Mouse (Mus musculus) bone marrow macrophage, adult 2 months (primary cell): ENCODE measurements around the gene Car9. TPM values are rescaled to one million over a fixed set of nuclear protein-coding genes. Genes with fewer than 3 reads are reported as not detected.

Experiments
- H3K27ac ChIP-seq: 2 replicates; pipeline ENCODE4 v1.5.1; 2012; ENCODE audit warnings: low read depth, low read length; ENCODE audit not compliant: insufficient read depth
- H3K4me1 ChIP-seq: 2 replicates; pipeline ENCODE4 v1.6.1; 2012; ENCODE audit warnings: low read length; ENCODE audit not compliant: control insufficient read depth, insufficient read depth
- H3K4me3 ChIP-seq: 2 replicates; pipeline ENCODE4 v1.5.1; 2012; ENCODE audit warnings: mild to moderate bottlenecking, low read length, moderate library complexity; ENCODE audit not compliant: insufficient read depth
- CTCF ChIP-seq: IDR thresholded peaks from 2 replicates; pipeline ENCODE4 v1.5.1; 2012; ENCODE audit warnings: low read depth, mild to moderate bottlenecking, low read length, moderate library complexity
- POLR2A ChIP-seq: IDR thresholded peaks from 2 replicates; pipeline ENCODE4 v1.6.1; 2012; ENCODE audit warnings: mild to moderate bottlenecking, low read depth, low read length, borderline replicate concordance
- polyA plus RNA-seq: library from polyadenylated mRNA; stranded (reverse); fragments of >200 nt; gene quantifications from 2 replicates; pipeline ENCODE4 v1.2.4, GENCODE M21; 2012; ENCODE audit not compliant: missing spikeins, insufficient read depth, insufficient read length

Car9 gene
- polyA plus RNA-seq, 1 experiment: 6.0 TPM

- Histone ChIP-seq H3K4me1 (peaks cover 26% of the 10 kb centered on the region), H3K27ac (peak overlapping the region; percentile 96), H3K4me3 (peak overlapping the region; percentile 86)
- TF ChIP-seq POLR2A: no peak
Observed at GRCm38 (mm10) chr4:43561436-43561996, 54.8 kb downstream of the Car9 start.

GRCm38 (mm10) chr4:43561997-43562768 is 55.4 kb downstream of the Car9 start, which contains the start of the genes Creb3 and Tln1:
Gene Creb3 (plus strand): TSS chr4:43562332.
Gene Tln1 (minus strand): TSS chr4:43562691.
- Histone ChIP-seq H3K27ac (peak within 1 kb of the TSS; percentile 96), H3K4me3 (peak within 1 kb of the TSS; percentile 86), H3K4me1 (peaks cover 19% of the 10 kb centered on the region)
- no peak for TF ChIP-seq POLR2A
- TF ChIP-seq CTCF: no peak

GRCm38 (mm10) chr4:43562769-43563600 is 56.2 kb downstream of the Car9 start:
- peak overlapping the region; percentile 96 for H3K27ac ChIP-seq
- H3K4me1 ChIP-seq: peaks cover 11% of the 10 kb centered on the region
- no peak for TF ChIP-seq CTCF
- TF ChIP-seq POLR2A: no peak
- H3K4me3 ChIP-seq: peak overlapping the region; percentile 86

Other genes starting within 250 kb of the Car9 start
- gene Atp8b5, start 239.8 kb upstream of the Car9 start, polyA plus RNA-seq: not detected in 2 replicates
- gene Rusc2, start 125.0 kb upstream of the Car9 start, polyA plus RNA-seq: 40.0 and 44.3 TPM in 2 replicates
- gene Fam166b, start 77.8 kb upstream of the Car9 start, polyA plus RNA-seq: not detected in 2 replicates
- gene Tesk1, start 65.0 kb upstream of the Car9 start, polyA plus RNA-seq: 47.2 and 51.5 TPM in 2 replicates
- gene Cd72, start 52.3 kb upstream of the Car9 start, polyA plus RNA-seq: 854 and 867 TPM in 2 replicates
- not detected in 2 replicates for gene Sit1, start 23.2 kb upstream of the Car9 start, polyA plus RNA-seq
- gene Ccdc107, start 14.1 kb upstream of the Car9 start, polyA plus RNA-seq: 33.0 and 39.4 TPM in 2 replicates
- gene Arhgef39, start 7.3 kb upstream of the Car9 start, polyA plus RNA-seq: 32.5 and 39.2 TPM in 2 replicates
- 7.0 and 8.9 TPM in 2 replicates for gene Tpm2, start 16.8 kb downstream of the Car9 start, polyA plus RNA-seq
- gene Creb3, start 55.4 kb downstream of the Car9 start, polyA plus RNA-seq: 50.7 and 54.0 TPM in 2 replicates
- gene Tln1, start 55.7 kb downstream of the Car9 start, polyA plus RNA-seq: 168 and 219 TPM in 2 replicates
- gene Rgp1, start 71.7 kb downstream of the Car9 start, polyA plus RNA-seq: 15.8 and 17.3 TPM in 2 replicates
- 9.6 and 11.3 TPM in 2 replicates for gene Gba2, start 71.9 kb downstream of the Car9 start, polyA plus RNA-seq
- gene Msmp, start 77.5 kb downstream of the Car9 start, polyA plus RNA-seq: not detected in 2 replicates
- gene Npr2, start 125.0 kb downstream of the Car9 start, polyA plus RNA-seq: 0.44 TPM in 1 of 2 replicates, not detected in the other
- gene Spag8, start 146.6 kb downstream of the Car9 start, polyA plus RNA-seq: not detected in 2 replicates
- gene Hint2, start 149.5 kb downstream of the Car9 start, polyA plus RNA-seq: 32.7 and 33.1 TPM in 2 replicates
- gene Tmem8b, start 162.0 kb downstream of the Car9 start, polyA plus RNA-seq: 1.9 and 2.4 TPM in 2 replicates
- gene Fam221b, start 162.2 kb downstream of the Car9 start, polyA plus RNA-seq: 0.15 and 0.21 TPM in 2 replicates
- gene Olfr70, start 193.8 kb downstream of the Car9 start, polyA plus RNA-seq: not detected in 2 replicates
- not detected in 2 replicates for gene Olfr71, start 203.3 kb downstream of the Car9 start, polyA plus RNA-seq
- gene Hrct1, start 220.2 kb downstream of the Car9 start, polyA plus RNA-seq: not detected in 2 replicates
- not detected in 2 replicates for gene Spaar, start 223.1 kb downstream of the Car9 start, polyA plus RNA-seq